Mouse (Mus musculus) MN1 (cell line): ENCODE measurements around the gene Diras1.
"Not testable (repeated sequence)": the region's sequence is repeated elsewhere in the genome, so short reads cannot be mapped to it uniquely, and the experiment has no call there.

ENCODE experiments used
- DNase-seq: peaks from one replicate; pipeline ENCODE4 v3.0.0-alpha.2; 2016; ENCODE audit warnings: low spot score

Gene Diras1

GRCm38 (mm10) chr10:80998021-80998420, 27.4 kb downstream of the Diras1 start:
- no peak for DNase-seq

GRCm38 (mm10) chr10:80997332-80997731, 28.1 kb downstream of the Diras1 start:
- no peak for DNase-seq

GRCm38 (mm10) chr10:80996501-80996900, 29.0 kb downstream of the Diras1 start:
- no peak for DNase-seq

DNA sequence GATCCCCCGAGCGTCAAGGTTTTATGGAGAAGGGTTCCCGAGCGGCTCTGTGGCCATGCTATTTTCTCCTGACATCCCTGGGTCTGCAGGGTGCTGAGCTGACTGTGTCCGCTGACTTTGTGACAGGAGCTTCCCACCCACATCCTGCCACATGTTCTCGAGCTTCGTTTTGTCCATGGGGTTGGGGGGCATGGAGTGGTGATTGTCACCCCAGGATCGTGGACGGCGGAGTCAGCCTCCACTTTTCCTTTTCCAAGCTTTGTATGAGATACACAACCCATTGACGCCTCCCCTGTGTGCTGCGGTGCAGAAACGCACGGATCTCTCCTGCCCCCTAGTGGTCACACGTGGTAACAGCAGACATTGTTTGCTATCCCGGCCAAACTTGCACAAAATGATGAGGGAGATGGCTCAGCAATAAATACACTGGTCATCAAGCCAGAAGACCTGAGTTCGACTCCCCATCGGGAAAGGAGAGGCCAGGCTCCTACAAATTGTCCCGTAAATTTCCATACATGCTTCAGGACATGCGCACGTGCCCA, 30.3 kb downstream of the Diras1 start:
- DNase-seq: peak; percentile 85

DNA sequence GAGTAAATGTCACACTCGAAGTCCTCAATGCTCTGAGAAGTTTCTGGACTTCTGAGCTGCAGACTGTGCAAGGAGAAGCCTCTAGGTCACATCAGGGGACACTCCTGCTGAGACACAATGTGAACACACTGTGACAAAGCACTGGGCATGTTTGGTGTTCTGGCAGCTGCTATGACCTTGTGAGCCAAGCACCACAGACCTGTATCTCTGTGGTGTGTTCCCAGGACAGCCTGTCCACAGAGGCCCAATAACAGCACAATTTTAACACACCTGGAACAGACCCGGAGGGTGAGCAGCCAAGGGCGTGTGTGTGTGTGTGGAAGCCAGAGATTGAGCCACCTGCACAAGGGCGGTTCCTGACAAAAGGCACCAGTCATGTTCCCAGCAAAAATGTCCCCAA, 30.8 kb downstream of the Diras1 start:
- no peak for DNase-seq

DNA sequence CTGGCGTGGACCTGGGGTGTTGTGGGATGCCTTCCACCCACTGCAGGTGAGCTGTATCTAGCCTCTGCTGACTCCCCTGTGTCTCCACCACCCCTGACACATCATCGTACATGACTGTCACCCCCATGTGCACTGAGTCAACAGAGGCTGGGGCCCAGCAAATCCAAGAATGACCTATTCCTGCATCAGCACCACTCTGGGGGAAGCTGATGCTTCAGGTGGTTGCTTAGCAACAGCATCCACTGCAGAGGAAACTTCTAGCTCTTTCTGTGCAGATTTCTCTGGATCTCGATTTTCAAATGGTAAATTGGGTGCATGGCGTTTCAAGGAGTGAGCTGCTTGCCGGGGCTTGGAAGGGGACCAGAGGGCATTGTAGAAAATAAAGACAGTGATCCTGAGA, 32.2 kb downstream of the Diras1 start:
- DNase-seq: no peak

DNA sequence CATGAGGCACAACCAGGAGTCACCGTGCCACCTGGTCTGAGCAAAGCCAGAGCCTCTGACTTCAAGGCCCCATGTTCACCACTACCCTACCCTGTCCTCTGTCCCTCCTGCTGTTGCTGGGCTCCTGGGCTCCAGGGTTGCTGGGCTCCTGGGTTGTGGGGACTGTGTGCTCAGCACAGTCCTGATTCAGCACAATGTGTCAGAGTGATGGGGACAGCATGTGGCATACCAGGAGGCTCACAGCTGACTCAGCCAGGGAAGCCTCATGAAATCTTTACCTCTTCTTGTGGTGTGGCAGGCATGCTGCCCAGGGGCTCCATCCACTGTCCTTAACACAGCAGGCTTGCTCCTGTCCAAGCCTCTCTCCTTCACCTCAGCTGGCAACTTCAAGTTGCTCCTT, 33.5 kb downstream of the Diras1 start:
- no peak for DNase-seq

DNA sequence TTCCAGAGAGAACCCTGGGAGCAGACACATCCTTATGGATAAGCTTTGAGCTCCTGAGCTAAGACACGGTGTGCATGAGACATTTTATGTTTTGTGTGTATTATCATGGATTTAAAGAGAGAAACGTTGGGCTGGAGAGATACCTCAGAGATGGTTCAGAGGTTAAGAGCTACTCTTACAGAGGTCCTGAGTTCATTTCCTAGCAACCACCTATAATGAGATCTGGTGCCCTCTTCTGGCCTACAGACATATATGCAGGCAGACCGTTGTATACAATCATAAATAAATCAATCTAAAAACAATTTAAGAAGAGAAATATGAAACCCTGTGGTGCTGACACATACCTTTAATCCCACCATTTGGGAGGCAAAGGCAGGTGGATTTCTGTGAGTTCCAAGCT, 34.5 kb downstream of the Diras1 start:
- DNase-seq: no peak

DNA sequence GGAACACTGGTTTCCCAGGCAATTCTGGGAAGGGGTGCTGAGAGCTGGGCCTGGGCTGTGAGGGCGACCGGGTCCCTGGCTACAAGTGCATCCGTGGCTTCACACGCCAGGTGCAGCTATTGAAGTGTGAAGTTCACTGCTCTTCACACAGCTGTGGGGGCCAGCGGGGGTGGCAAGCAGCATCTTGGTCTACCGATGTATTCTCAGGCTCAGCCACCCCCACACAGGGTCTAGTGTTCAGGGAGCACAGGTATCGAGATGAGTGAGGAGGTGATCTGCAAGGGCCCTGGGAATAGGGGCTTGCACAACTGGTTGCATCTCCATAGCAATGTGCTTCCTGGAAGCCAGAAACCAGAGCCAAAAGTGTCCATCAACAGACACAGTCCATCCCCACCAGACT, 35.1 kb downstream of the Diras1 start:
- no peak for DNase-seq

GRCm38 (mm10) chr10:80989854-80990253, 35.6 kb downstream of the Diras1 start:
- DNase-seq: not testable (repeated sequence)

GRCm38 (mm10) chr10:80989446-80989845, 36.0 kb downstream of the Diras1 start:
- DNase-seq: no peak

- peak; percentile 89 for DNase-seq
Measured at GRCm38 (mm10) chr10:80987709-80988441, 37.6 kb downstream of the Diras1 start.

- no peak for DNase-seq
Measured at GRCm38 (mm10) chr10:80986754-80987153, 38.7 kb downstream of the Diras1 start.

- DNase-seq: no peak
Measured at GRCm38 (mm10) chr10:80985970-80986701, 39.3 kb downstream of the Diras1 start.

DNA sequence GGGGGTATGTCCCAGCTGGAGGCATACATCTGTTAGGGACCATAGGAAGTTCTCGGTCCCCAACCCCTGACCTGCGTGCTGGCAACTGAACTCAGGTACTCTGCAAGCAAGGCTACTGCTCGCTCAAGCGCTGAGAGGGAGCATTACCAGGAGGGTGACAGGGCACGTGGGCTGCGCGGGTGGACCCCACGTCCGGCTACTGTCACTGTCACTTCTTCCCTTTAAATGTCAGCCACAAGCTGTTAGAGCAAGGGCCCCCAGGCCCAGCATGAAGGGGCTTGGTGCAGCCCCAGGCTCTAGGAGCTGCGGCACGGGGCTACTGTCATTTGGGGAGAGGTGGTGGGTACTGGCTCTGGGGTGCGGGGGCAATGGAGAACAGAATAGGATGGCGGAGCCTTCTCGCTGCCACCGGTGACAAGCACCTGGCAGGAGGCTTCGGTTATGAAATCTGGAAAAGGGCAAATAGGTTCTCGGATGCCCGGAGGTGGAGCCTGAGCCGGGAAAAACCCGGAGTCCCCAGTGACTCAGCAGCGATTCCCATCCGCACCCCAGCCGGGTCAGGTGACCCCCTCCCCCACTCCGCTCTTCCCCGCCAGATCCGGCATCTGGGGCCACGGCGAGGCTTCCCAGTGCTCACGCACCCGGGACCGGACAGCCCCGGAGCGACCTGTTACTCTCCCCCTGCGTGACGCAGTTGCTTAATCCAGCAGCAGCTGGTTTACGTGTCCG, 40.1 kb downstream of the Diras1 start:
- peak; percentile 49 for DNase-seq

DNA sequence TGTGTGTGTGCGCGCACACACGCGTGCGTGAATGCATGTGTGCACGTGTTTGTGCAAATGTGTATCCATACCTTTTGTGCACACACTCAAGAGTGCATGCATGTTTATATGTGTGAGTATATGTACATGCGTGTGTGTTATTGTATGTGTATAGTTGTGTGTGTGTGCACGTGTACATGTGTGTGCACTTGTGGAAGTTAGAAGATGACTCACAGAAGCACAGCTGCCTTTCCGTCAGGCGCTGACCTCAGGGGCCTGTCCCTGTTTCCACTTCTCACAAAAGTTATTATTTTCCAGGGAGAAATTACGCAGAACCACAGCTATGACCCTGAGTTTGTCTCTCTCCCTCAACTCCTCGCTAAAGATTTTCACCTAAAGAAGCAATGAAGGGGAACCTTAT, 41.2 kb downstream of the Diras1 start:
- no peak for DNase-seq

- no peak for DNase-seq
Measured at GRCm38 (mm10) chr10:80982381-80982780, 43.1 kb downstream of the Diras1 start.

DNA sequence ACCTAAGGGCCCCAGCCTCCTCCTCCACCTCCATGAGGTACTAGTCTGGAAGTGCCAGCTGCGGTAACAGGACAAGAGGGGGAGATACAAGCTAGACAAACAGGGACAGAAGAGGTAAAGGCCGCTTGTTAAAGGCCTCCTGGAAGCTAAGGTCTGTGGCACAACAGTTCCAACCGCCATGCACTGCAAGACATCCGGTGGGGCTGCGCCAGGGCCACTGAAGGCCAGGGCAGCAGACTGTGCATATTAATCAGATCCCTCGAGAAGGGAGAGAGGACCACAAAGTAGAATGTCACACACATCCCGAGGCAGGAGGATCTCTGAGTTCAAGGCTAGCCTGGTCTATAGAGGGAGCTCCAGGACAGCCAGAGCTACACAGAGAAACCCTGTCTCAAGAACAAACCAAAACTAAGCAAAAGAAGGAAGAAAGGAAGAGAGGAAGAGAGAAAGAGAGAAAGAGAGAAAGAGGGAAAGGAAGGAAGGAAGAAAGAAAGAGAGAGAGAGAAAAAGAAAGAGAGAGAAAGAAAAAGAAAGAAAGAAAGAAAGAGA, 43.8 kb downstream of the Diras1 start:
- DNase-seq: no peak

DNA sequence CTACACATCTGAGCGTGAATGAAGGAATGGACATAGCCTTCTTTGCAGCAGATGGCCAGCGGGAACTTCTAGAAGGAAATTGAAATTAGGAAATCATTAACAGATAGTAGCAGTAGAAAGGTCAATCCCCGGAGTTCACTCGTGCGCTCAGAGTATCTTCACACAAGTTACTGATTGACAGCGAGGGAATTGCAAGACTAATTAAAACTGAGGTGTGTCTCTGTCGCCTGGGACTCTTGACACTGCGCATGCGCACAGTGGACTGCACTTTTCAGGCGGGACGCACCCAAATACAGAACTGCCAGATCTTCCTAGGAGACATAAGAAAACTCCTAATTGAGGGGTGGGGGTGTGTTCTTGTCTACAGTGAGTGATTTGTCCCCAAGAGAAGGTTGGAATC, 50.0 kb downstream of the Diras1 start:
- DNase-seq: no peak

- no peak for DNase-seq
Measured at GRCm38 (mm10) chr10:80973722-80974121, 51.7 kb downstream of the Diras1 start.

- DNase-seq: peak; percentile 34
Measured at GRCm38 (mm10) chr10:80972071-80972987, 53.1 kb downstream of the Diras1 start.
